Comparison of ENCODE assay signal across 32 mouse cellular contexts in genomic region chr5:82864347-82864746, GRCm38 (mm10).
"Had no signal": no experiment of that assay in that cellular context is flagged by ENCODE, and none has a peak within 500 bp of the region (broad histone marks: within the 10 kb centered on the region; RNA-seq: fewer than 3 reads in every experiment).

No protein-coding gene starts in this region.

- H3K4me2 ChIP-seq: limb, embryonic 12.5 days; limb, embryonic 13.5 days; limb, embryonic 15.5 days; liver, embryonic 11.5 days; liver, embryonic 12.5 days; liver, embryonic 13.5 days; liver, embryonic 15.5 days; lung, embryonic 14.5 days; lung, embryonic 15.5 days; midbrain, embryonic 11.5 days; midbrain, embryonic 12.5 days; midbrain, embryonic 13.5 days; midbrain, embryonic 15.5 days; neural tube, embryonic 12.5 days had no signal

- H3K9me3 ChIP-seq: limb, embryonic 10.5 days; limb, embryonic 12.5 days; limb, embryonic 13.5 days; limb, embryonic 15.5 days; liver, embryonic 12.5 days; liver, embryonic 13.5 days; liver, embryonic 15.5 days; lung, embryonic 15.5 days; megakaryocyte, embryonic 14.5 days; midbrain, embryonic 10.5 days; midbrain, embryonic 12.5 days; midbrain, embryonic 13.5 days; midbrain, embryonic 15.5 days; neural tube, embryonic 12.5 days had no signal

- H3K4me3 ChIP-seq: limb, embryonic 10.5 days; limb, embryonic 12.5 days; limb, embryonic 13.5 days; limb, embryonic 15.5 days; liver, embryonic 12.5 days; liver, embryonic 13.5 days; liver, embryonic 15.5 days; lung, embryonic 15.5 days; megakaryocyte, embryonic 14.5 days; midbrain, embryonic 10.5 days; midbrain, embryonic 12.5 days; midbrain, embryonic 13.5 days; midbrain, embryonic 15.5 days; myocyte; neural tube, embryonic 12.5 days had no signal

- H3K27ac ChIP-seq: limb, embryonic 10.5 days; limb, embryonic 12.5 days; limb, embryonic 13.5 days; limb, embryonic 15.5 days; liver, embryonic 12.5 days; liver, embryonic 13.5 days; liver, embryonic 14.5 days; liver, embryonic 15.5 days; lung, embryonic 15.5 days; macrophage; midbrain, embryonic 10.5 days; midbrain, embryonic 12.5 days; midbrain, embryonic 13.5 days; midbrain, embryonic 15.5 days; neural tube, embryonic 12.5 days had no signal

- H3K36me3 ChIP-seq: limb, embryonic 10.5 days; limb, embryonic 12.5 days; limb, embryonic 13.5 days; limb, embryonic 15.5 days; liver, embryonic 12.5 days; liver, embryonic 13.5 days; liver, embryonic 15.5 days; lung, embryonic 15.5 days; midbrain, embryonic 10.5 days; midbrain, embryonic 12.5 days; midbrain, embryonic 13.5 days; midbrain, embryonic 15.5 days; neural tube, embryonic 12.5 days had no signal

- H3K27me3 ChIP-seq: limb, embryonic 12.5 days; limb, embryonic 13.5 days; limb, embryonic 15.5 days; liver, embryonic 12.5 days; liver, embryonic 13.5 days; liver, embryonic 15.5 days; lung, embryonic 15.5 days; megakaryocyte, embryonic 14.5 days; midbrain, embryonic 12.5 days; midbrain, embryonic 13.5 days; midbrain, embryonic 15.5 days; neural tube, embryonic 12.5 days had no signal

- DNase-seq: left cerebral cortex, postnatal 4 days; liver; liver, embryonic 13.5 days; liver, postnatal 0 days; lung, adult 18-20 months; lung, adult 2 months; lung, embryonic 14.5 days; lung, postnatal 10 days; lung, postnatal 14 days; lung, postnatal 36 days; lung, postnatal 4 days; midbrain, embryonic 14.5 days had no signal

- H3K9ac ChIP-seq: limb, embryonic 12.5 days; limb, embryonic 13.5 days; limb, embryonic 15.5 days; liver, embryonic 12.5 days; liver, embryonic 13.5 days; liver, embryonic 14.5 days; liver, embryonic 15.5 days; liver, postnatal 0 days; lung, embryonic 14.5 days; lung, embryonic 15.5 days; midbrain, embryonic 12.5 days; midbrain, embryonic 13.5 days; midbrain, embryonic 15.5 days; neural tube, embryonic 12.5 days had no signal

- ATAC-seq: liver, embryonic 12.5 days; liver, postnatal 0 days; lung, postnatal 0 days; midbrain, embryonic 13.5 days; midbrain, embryonic 15.5 days; midbrain, embryonic 16.5 days had no signal

- H3K4me1 ChIP-seq: limb, embryonic 10.5 days; limb, embryonic 12.5 days; limb, embryonic 13.5 days; limb, embryonic 15.5 days; liver, embryonic 12.5 days; liver, embryonic 13.5 days; liver, embryonic 15.5 days; lung, embryonic 15.5 days; megakaryocyte, embryonic 14.5 days; midbrain, embryonic 10.5 days; midbrain, embryonic 12.5 days; midbrain, embryonic 13.5 days; midbrain, embryonic 15.5 days; neural tube, embryonic 12.5 days had no signal
